Mouse (Mus musculus) hindbrain, embryonic 16.5 days (tissue): ENCODE results near the gene Pi4k2a. TPM values are rescaled to one million over a fixed set of nuclear protein-coding genes. Genes with fewer than 3 reads are reported as not detected.
A peak's percentile ranks its signal among the peaks of the same experiment; 100 is the strongest.

Experiments used
- ATAC-seq: fragments of 200-750 bp; cut with Nextera tagmentation; 2 replicates; pipeline ENCODE4 v1.8.0; 2017; ENCODE audit warnings: moderate TSS enrichment, moderate library complexity
- H3K27ac ChIP-seq: fragments of 300-500 bp; sonication (generic); 2 replicates; pipeline ENCODE4 v1.5.1; 2014; ENCODE audit warnings: low read depth, mild to moderate bottlenecking, control low read depth, low read length, moderate library complexity
- H3K27me3 ChIP-seq: fragments of 300-500 bp; sonication (generic); replicated peaks from 2 replicates; pipeline ENCODE4 v1.6.1; 2014; ENCODE audit warnings: low read length; ENCODE audit not compliant: control insufficient read depth, insufficient read depth
- H3K36me3 ChIP-seq: fragments of 300-500 bp; sonication (generic); 2 replicates; pipeline ENCODE4 v1.6.1; 2014; ENCODE audit warnings: mild to moderate bottlenecking, low read length, moderate library complexity, mixed read lengths; ENCODE audit not compliant: control insufficient read depth, insufficient read depth
- H3K4me1 ChIP-seq: fragments of 300-500 bp; sonication (generic); 2 replicates; pipeline ENCODE4 v1.6.1; 2014; ENCODE audit warnings: low read depth, low read length; ENCODE audit not compliant: control insufficient read depth, insufficient read depth
- H3K4me2 ChIP-seq: fragments of 300-500 bp; sonication (generic); 2 replicates; pipeline ENCODE4 v1.6.1; 2014; ENCODE audit warnings: mild to moderate bottlenecking, low read length, control low read depth, moderate library complexity
- H3K4me3 ChIP-seq: fragments of 300-500 bp; sonication (generic); 2 replicates; pipeline ENCODE4 v1.5.1; 2014; ENCODE audit warnings: mild to moderate bottlenecking, low read length, control low read depth, moderate library complexity
- H3K9ac ChIP-seq: fragments of 300-500 bp; sonication (generic); 2 replicates; pipeline ENCODE4 v1.6.1; 2014; ENCODE audit warnings: low read depth, mild to moderate bottlenecking, control low read depth, low read length, moderate library complexity
- H3K9me3 ChIP-seq: fragments of 300-500 bp; sonication (generic); 2 replicates; pipeline ENCODE4 v1.6.1; 2014; ENCODE audit warnings: mild to moderate bottlenecking, low read length, moderate library complexity; ENCODE audit not compliant: control insufficient read depth
- WGBS: fragments of 180-500 bp; shearing (Covaris S2); extraction: QIAGEN DNeasy Blood & Tissue Kit; methylation state at CpG from one replicate; pipeline ENCODE4 v1.1.7; 2014; 5-methylcytosine and 5-hydroxymethylcytosine counted together
- polyA plus RNA-seq: library from polyadenylated mRNA; unstranded; fragments of >200 nt; fragmentation: Nextera tagmentation; extraction: Ambion mirVana; gene quantifications from 2 replicates; pipeline ENCODE4 v1.2.1, GENCODE M21; 2015

Gene Pi4k2a
- polyA plus RNA-seq, 1 experiment from 2014 or later, result 9.6 TPM

GRCm38 (mm10) chr19:42146276-42147010 is 56.2 kb downstream of the Pi4k2a start:
- Histone ChIP-seq H3K36me3 (no peaks in the 10 kb centered on the region), H3K4me3 (no peak overlapping the region), H3K27ac (no peak overlapping the region), H3K4me1 (peaks cover 4% of the 10 kb centered on the region; the same call in 1 of the 2 replicates), H3K27me3 (peaks cover 7% of the 10 kb centered on the region; the same call in 1 of the 2 replicates), H3K4me2 (no peak overlapping the region), H3K9ac (no peak overlapping the region; the same call in 1 of the 2 replicates), H3K9me3 (no peaks in the 10 kb centered on the region)
- ATAC-seq, result no peak
- 92% methylated on average over 9 of the region's 9 CpGs for WGBS

- Histone ChIP-seq H3K4me3 (peak within 1 kb of the TSS; percentile 67), H3K9ac (peak within 1 kb of the TSS; percentile 85), H3K9me3 (no peaks in the 10 kb centered on the region), H3K27ac (peak within 1 kb of the TSS; percentile 66), H3K36me3 (no peaks in the 10 kb centered on the region), H3K27me3 (peaks cover 7% of the 10 kb centered on the region; the same call in 1 of the 2 replicates), H3K4me2 (peak within 1 kb of the TSS; percentile 87), H3K4me1 (peaks cover 4% of the 10 kb centered on the region; the same call in 1 of the 2 replicates)
- under 1% methylated on average over 31 of the region's 57 CpGs for WGBS
- peak; percentile 37 for ATAC-seq
Observed at GRCm38 (mm10) chr19:42147170-42147768, 57.0 kb downstream of the Pi4k2a start, which contains the start of gene Marveld1. TSS of gene Marveld1 (plus strand) at chr19:42147400.

DNA sequence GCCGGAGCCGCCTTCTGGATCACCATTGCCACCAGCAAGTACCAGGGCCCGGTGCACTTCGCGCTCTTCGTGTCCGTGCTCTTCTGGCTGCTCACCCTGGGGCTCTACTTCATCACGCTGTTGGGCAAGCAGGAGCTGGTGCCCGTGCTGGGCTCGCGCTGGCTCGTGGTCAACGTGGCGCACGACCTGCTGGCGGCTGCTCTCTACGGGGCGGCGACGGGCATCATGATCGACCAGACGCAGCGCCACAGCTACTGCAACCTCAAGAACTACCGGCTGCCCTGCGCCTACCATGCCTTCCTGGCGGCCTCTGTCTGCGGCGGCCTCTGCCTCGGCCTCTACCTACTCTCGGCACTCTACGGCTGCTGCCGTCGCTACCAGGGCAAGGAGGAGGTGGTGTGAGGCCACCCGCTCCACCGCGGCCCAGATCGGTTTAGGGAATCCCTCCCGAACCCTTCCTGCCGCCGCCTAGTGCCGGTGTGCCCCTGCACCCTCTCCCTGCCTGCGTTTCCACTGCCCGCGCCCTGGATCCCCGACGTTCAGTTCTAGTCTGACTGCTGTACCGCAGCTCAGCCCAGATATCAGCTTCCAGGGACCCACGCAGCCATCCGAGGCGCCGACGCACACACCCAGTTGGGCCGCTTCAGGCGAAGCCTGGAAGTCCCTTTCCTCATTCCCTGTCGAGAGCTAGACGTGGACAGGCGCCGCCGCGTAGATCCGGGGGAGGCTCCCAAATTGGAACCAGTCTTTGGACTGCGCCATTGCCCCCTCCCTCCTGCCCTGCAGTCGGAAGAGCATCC is 57.7 kb downstream of the Pi4k2a start:
- H3K9ac ChIP-seq, result peak overlapping the region; percentile 85
- no peaks in the 10 kb centered on the region for H3K9me3 ChIP-seq
- peak; percentile 46 for ATAC-seq
- WGBS, result under 1% methylated on average over 58 of the region's 63 CpGs
- peak overlapping the region; percentile 87 for H3K4me2 ChIP-seq
- peak overlapping the region; percentile 67 for H3K4me3 ChIP-seq
- peaks cover 7% of the 10 kb centered on the region; the same call in 1 of the 2 replicates for H3K27me3 ChIP-seq
- H3K4me1 ChIP-seq, result peaks cover 4% of the 10 kb centered on the region; the same call in 1 of the 2 replicates
- H3K27ac ChIP-seq, result peak overlapping the region; percentile 66
- H3K36me3 ChIP-seq, result no peaks in the 10 kb centered on the region

GRCm38 (mm10) chr19:42148569-42148860 is 58.2 kb downstream of the Pi4k2a start:
- H3K9ac ChIP-seq, result peak overlapping the region; percentile 85
- H3K4me2 ChIP-seq, result peak overlapping the region; percentile 87
- H3K9me3 ChIP-seq, result no peaks in the 10 kb centered on the region
- peak overlapping the region; percentile 67 for H3K4me3 ChIP-seq
- 24% methylated on average over 7 of the region's 7 CpGs for WGBS
- H3K36me3 ChIP-seq, result no peaks in the 10 kb centered on the region
- peaks cover 7% of the 10 kb centered on the region; the same call in 1 of the 2 replicates for H3K27me3 ChIP-seq
- H3K4me1 ChIP-seq, result peaks cover 4% of the 10 kb centered on the region; the same call in 1 of the 2 replicates
- H3K27ac ChIP-seq, result no peak overlapping the region
- ATAC-seq, result peak; percentile 41; the same call in 1 of the 2 replicates

GRCm38 (mm10) chr19:42151990-42152389 is 61.7 kb downstream of the Pi4k2a start:
- no peak overlapping the region for H3K27ac ChIP-seq
- H3K4me1 ChIP-seq, result peaks cover 4% of the 10 kb centered on the region; the same call in 1 of the 2 replicates
- no peaks in the 10 kb centered on the region for H3K36me3 ChIP-seq
- no peaks in the 10 kb centered on the region for H3K9me3 ChIP-seq
- no peak overlapping the region for H3K4me2 ChIP-seq
- peaks cover 7% of the 10 kb centered on the region; the same call in 1 of the 2 replicates for H3K27me3 ChIP-seq
- 5% methylated on average over 6 of the region's 6 CpGs for WGBS
- 0 out of 2 replicates have a peak, but pooled peaks have one; percentile 7 for ATAC-seq
- H3K9ac ChIP-seq, result no peak overlapping the region
- H3K4me3 ChIP-seq, result no peak overlapping the region

DNA sequence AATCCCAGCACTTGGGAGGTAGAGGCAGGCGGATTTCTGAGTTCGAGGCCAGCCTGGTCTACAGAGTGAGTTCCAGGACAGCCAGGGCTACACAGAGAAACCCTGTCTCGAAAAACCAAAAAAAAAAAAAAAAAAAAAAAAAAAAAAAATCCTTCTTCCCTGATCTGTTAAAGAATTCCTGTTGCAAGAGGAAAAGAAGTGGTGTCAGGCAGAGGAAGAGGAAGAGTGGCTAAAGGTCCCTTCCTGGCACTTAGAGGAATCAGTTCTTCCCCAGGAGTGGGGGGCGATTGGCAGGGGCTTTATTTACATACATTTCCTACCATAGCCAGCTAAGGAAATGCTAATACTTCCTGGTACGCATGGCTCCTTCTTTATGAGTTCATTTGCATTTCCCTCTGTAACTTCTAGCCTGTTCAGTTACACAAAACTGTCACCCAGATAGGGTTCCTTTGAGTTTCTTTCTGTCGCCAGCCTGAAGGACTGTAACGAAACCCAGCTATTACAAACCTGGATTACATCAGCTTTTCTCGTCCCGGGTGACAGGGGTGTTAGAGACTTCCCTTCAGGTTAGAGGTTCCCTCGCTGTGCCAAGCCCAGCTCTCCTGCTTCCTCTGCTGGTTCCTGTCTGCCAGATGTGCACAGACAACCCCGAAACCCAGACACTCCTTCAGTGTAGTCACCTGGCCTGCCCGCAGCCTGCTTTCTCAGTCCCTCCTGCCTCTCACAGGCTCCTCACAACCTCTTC is 67.4 kb downstream of the Pi4k2a start:
- no peak overlapping the region for H3K27ac ChIP-seq
- H3K9me3 ChIP-seq, result no peaks in the 10 kb centered on the region
- H3K4me3 ChIP-seq, result no peak overlapping the region
- no peak for ATAC-seq
- no peaks in the 10 kb centered on the region for H3K36me3 ChIP-seq
- H3K9ac ChIP-seq, result no peak overlapping the region
- 77% methylated on average over 12 of the region's 12 CpGs for WGBS
- no peak overlapping the region for H3K4me2 ChIP-seq
- no peaks in the 10 kb centered on the region for H3K4me1 ChIP-seq
- no peaks in the 10 kb centered on the region for H3K27me3 ChIP-seq

GRCm38 (mm10) chr19:42158246-42159017 is 68.2 kb downstream of the Pi4k2a start:
- H3K27me3 ChIP-seq, result no peaks in the 10 kb centered on the region
- no peak for ATAC-seq
- no peaks in the 10 kb centered on the region for H3K9me3 ChIP-seq
- 61% methylated on average over 13 of the region's 13 CpGs for WGBS
- no peak overlapping the region for H3K9ac ChIP-seq
- no peak overlapping the region for H3K4me3 ChIP-seq
- H3K4me2 ChIP-seq, result no peak overlapping the region
- H3K36me3 ChIP-seq, result no peaks in the 10 kb centered on the region
- no peak overlapping the region for H3K27ac ChIP-seq
- H3K4me1 ChIP-seq, result no peaks in the 10 kb centered on the region

DNA sequence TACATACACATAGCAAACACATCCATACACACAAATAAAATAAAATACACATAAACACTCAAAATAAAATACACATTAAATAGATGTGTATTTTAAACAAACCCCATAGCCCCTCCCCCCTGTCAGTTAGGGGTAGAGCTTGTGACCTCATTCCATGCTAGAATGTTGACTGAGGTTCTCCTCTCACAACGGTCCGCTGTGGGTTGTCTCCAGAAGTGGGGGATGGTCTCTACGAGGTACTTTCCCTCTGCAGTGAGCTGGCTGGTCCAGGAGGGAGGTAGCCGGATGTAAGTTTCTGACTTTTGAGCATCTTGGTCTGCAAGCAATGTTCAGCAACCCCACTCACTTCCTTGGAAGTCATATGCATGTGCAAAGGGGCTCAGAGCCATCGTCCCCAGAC is 73.5 kb downstream of the Pi4k2a start, which contains the start of gene Zfyve27:
Gene Zfyve27 (plus strand): TSS at position 188 of the 400 bp plus-strand sequence.
- no peak within 1 kb of the TSS for H3K4me2 ChIP-seq
- 71% methylated on average over 5 of the region's 5 CpGs for WGBS
- no peak within 1 kb of the TSS for H3K4me3 ChIP-seq
- peaks cover 3% of the 10 kb centered on the region; the same call in 1 of the 2 replicates for H3K4me1 ChIP-seq
- H3K27ac ChIP-seq, result no peak within 1 kb of the TSS; the same call in 1 of the 2 replicates
- no peaks in the 10 kb centered on the region for H3K9me3 ChIP-seq
- H3K27me3 ChIP-seq, result peaks cover 9% of the 10 kb centered on the region
- no peak within 1 kb of the TSS for H3K9ac ChIP-seq
- no peaks in the 10 kb centered on the region for H3K36me3 ChIP-seq
- ATAC-seq, result no peak; the same call in 1 of the 2 replicates
